Mouse (Mus musculus): ENCODE results near the gene Phactr3.
"Not testable (repeated sequence)": the region's sequence is repeated elsewhere in the genome, so short reads cannot be mapped to it uniquely, and the experiment has no call there.

DNA sequence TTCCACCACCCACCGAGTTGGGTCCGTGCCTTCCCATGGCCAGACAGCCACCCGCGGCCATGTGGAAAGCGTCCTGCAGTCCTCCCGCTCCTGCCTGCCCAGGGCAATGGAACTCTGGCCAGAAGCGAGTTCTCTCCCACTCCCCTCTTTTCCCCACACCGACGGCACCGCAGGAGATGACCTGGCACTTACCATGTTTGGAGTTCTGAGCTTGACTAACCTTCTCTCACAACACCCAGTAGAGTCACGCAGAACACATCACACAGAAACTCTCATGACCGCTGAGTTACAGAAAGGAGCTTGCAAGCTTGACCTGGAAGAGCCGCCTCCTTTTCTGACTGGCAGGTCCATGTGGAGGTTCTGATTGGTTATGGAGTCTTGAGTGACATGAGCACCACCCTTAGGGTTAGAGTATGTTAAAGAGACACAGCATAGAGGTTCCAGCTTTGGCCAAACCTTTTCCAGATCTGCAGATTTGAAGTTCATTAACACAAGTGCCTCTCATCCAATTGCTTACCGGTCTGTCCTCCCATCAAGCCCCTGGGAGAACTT, 40.5 kb upstream of the Phactr3 start, which contains the start of gene Zfp931:
- TF ChIP-seq CEBPB (IDR thresholded peaks at IDR 0.05; ENCODE audit: insufficient read depth, poor library complexity, severe bottlenecking); POLR2A (IDR thresholded peaks at IDR 0.05; ENCODE audit: insufficient read length, low read depth); TCF12 (IDR thresholded peaks at IDR 0.05; ENCODE audit: insufficient read depth, poor library complexity, severe bottlenecking); MAX (IDR thresholded peaks at IDR 0.05; ENCODE audit: low read depth): not testable (repeated sequence)

Measured in myocyte (in vitro differentiated cells).